Comparison of ENCODE assay signal across 12 mouse cellular contexts in the genomic region with DNA sequence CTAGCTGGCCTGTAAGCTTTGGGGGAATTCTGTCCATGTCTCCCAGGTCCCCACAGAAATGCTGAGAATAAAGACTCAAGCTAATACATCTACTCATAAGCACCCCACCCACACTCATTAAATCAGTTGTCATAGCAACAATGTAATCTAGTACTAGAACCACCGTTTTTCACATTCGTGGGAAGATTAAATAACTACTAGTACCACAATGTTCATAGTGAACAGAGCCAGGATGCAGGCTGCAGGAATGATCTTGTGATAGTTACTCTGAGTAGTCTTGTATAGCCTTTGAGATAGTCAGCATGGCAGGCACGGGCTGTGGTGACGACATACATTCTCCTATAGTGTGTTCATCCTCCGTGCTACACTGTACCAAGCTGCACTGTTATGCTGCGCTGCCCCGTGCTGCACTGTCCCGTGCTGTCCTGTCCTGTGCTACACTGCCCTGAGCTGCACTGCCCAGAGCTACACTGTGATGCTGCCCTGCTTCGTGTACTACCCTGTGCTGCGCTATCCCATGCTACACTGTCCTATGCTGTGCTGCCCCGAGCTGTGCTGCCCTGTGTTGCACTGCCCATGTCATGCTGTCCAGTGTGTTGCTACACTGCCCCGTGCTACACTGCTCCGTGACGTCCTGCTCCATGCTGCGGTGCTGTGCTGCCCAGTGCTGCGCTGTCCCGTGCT.
DNase-seq lines count a peak whose midpoint lies in the region; ATAC-seq and TF ChIP-seq lines count a peak whose summit lies in the region.
"Had no signal": no experiment of that assay in that cellular context is flagged by ENCODE, and none has a peak within 500 bp of the region (broad histone marks: within the 10 kb centered on the region; RNA-seq: fewer than 3 reads in every experiment).

No protein-coding gene starts in this region.

- H3K4me2 ChIP-seq in stomach, embryonic 15.5 days: no peak overlapping the region
- H3K4me2 ChIP-seq in stomach, postnatal 0 days (replicated peaks; ENCODE audit: low read depth): no peak overlapping the region

- no peak for TF ChIP-seq EP300 in stomach, postnatal 0 days (optimal IDR thresholded peaks at IDR 0.05)

- no peak for TF ChIP-seq CTCF in stomach, postnatal 0 days (IDR thresholded peaks at IDR 0.05; ENCODE audit: low read depth)

- peak; percentile 29 for DNase-seq in layer of hippocampus, adult 11-12 months (ENCODE audit: low spot score)
- DNase-seq in layer of hippocampus, postnatal 25 days (ENCODE audit: extremely low spot score in 1 of 2, low spot score in 1 of 2): no peak
- DNase-seq in stomach, postnatal 0 days (ENCODE audit: low spot score): no peak
- peak; percentile 11 to 24 for DNase-seq in layer of hippocampus, postnatal 14 days (ENCODE audit: low spot score in 2 of 2)
- peak; percentile 31 for DNase-seq in telencephalon, adult 2 months (ENCODE audit: low read depth, low spot score)
- DNase-seq in heart, postnatal 36 days: no peak
- DNase-seq: cerebellum, adult 9-10 months; kidney, adult 11 months; lung, postnatal 36 days had no signal

- ATAC-seq in stomach, embryonic 15.5 days (ENCODE audit: insufficient read depth, low FRiP score, low read depth): 0 out of 2 replicates have a peak, but pooled peaks have one; percentile 31
- ATAC-seq in stomach, postnatal 0 days (ENCODE audit: low FRiP score, low TSS enrichment): no peak
- ATAC-seq in cerebellum, adult (ENCODE audit: insufficient number of reproducible peaks, low FRiP score, low TSS enrichment): no peak

- H3K36me3 ChIP-seq in stomach, embryonic 15.5 days: no peaks in the 10 kb centered on the region
- H3K36me3 ChIP-seq in stomach, postnatal 0 days (ENCODE audit: control insufficient read depth, insufficient read depth, low read length): no peaks in the 10 kb centered on the region

- 88% methylated on average over 17 of the region's 17 CpGs for WGBS in stomach, embryonic 15.5 days
- 90% methylated on average over 17 of the region's 17 CpGs for WGBS in stomach, postnatal 0 days

- no peaks in the 10 kb centered on the region for H3K27me3 ChIP-seq in stomach, embryonic 15.5 days (replicated peaks)
- H3K27me3 ChIP-seq in stomach, postnatal 0 days (ENCODE audit: control insufficient read depth, insufficient read depth, low read length): no peaks in the 10 kb centered on the region

- H3K9ac ChIP-seq in stomach, embryonic 15.5 days: no peak overlapping the region
- H3K9ac ChIP-seq in stomach, postnatal 0 days (ENCODE audit: low read length): no peak overlapping the region

- H3K4me1 ChIP-seq in stomach, embryonic 15.5 days: no peaks in the 10 kb centered on the region
- no peaks in the 10 kb centered on the region for H3K4me1 ChIP-seq in stomach, postnatal 0 days (replicated peaks; ENCODE audit: control insufficient read depth, insufficient read depth)

- H3K9me3 ChIP-seq in stomach, embryonic 15.5 days: no peaks in the 10 kb centered on the region
- H3K9me3 ChIP-seq in stomach, postnatal 0 days (ENCODE audit: control insufficient read depth, low read length): no peaks in the 10 kb centered on the region

- H3K4me3 ChIP-seq in stomach, embryonic 15.5 days (replicated peaks): no peak overlapping the region
- no peak overlapping the region for H3K4me3 ChIP-seq in stomach, postnatal 0 days (ENCODE audit: low read depth, low read length)
- H3K4me3 ChIP-seq: erythroblast, embryonic 14.5 days had no signal

- intact Hi-C loops in heart, postnatal 36 days (cut with DNase I): no loop called here

- no peak overlapping the region for H3K27ac ChIP-seq in stomach, embryonic 15.5 days
- H3K27ac ChIP-seq in stomach, postnatal 0 days (replicated peaks): no peak overlapping the region

Comparison
In these comparisons a context has a peak if more than half of its experiments do, and no peak if none do; other contexts are left out.
1. DNase-seq: peak in layer of hippocampus, adult 11-12 months (single experiment), layer of hippocampus, postnatal 14 days (2 of 2) and telencephalon, adult 2 months (single experiment); none in layer of hippocampus, postnatal 25 days (0 of 2), stomach, postnatal 0 days (single experiment) and heart, postnatal 36 days (0 of 2).